Mouse (Mus musculus): ENCODE results near the gene Olfr332.
"Not testable (repeated sequence)": the region's sequence is repeated elsewhere in the genome, so short reads cannot be mapped to it uniquely, and the experiment has no call there.

Olfr332 gene

GRCm38 (mm10) chr11:58492455-58492854 is at the start of gene Olfr332:
TSS of gene Olfr332 (minus strand) at chr11:58492555.
- no peak for DNase-seq (ENCODE audit: low read depth, low spot score)

- not testable (repeated sequence) for DNase-seq (ENCODE audit: low read depth, low spot score)
Observed at GRCm38 (mm10) chr11:58534736-58535135, 42.4 kb upstream of the Olfr332 start, which contains the start of gene Olfr330. TSS of gene Olfr330 (minus strand) at chr11:58534836.

DNA sequence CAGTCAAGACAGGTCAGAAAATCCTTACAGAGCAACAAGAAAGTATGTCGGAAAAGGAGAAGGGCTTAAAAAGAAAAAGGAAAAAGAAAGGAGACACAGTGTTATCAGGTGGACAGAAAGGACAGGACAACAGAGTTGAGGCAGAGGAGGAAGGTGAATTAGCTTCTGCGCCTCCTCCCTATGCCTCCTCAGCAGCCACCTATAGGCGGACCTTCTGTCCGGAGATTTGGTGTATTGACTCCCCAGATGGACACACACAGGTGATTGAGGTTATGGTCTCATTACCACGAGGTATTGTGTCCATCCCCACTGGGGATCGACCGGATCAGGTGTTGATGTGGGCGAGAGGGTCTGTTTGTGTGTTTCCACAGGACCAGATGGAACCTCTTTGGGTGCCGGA is 27.4 kb upstream of the Olfr332 start:
- not testable (repeated sequence) for DNase-seq (ENCODE audit: low read depth, low spot score)

GRCm38 (mm10) chr11:58518916-58519315 is 26.6 kb upstream of the Olfr332 start:
- not testable (repeated sequence) for DNase-seq (ENCODE audit: low read depth, low spot score)

DNA sequence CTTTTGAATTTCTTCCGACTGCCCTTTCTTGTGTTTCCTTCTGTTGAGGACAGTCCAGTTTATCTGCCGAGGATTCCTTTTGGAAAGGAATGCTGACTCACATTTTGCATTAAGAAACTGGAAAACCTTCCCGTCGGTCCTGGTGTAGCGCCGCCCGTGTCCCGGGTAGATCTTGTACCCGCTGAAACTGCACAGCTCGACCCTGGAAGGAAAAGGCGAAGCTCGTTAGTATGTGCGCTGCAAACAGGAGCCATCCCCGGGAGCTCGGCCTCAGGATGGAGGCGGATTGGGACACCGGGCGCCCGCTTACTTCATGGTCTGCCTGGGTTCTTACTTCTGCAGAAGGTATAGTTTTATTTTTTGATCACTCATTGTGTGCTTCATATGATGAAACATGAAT is 16.7 kb upstream of the Olfr332 start:
- DNase-seq (ENCODE audit: low read depth, low spot score) = not testable (repeated sequence)

DNA sequence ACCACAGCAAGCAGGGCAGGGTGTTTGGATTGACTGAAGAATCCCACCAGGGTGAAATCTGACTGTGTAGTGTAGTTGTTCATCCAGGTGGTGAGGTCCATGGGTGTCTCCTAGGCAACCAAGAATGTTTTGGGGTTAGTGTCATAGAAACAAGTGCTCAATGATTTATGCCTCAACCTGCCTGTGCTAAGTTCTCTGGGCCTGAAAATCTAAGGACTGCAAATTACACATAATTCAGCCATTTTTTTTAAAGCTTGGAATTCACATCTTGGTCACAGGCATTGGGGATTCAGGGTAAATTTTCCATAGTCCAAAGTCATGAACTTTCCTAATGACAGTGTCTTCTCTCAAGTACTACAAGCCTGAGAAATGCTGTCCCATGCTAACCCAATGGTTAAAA is 10.1 kb upstream of the Olfr332 start, which contains the start of gene Olfr331:
TSS of gene Olfr331 (minus strand) at position 101 of the 400 bp plus-strand sequence.
- DNase-seq (ENCODE audit: low read depth, low spot score) = not testable (repeated sequence)

DNA sequence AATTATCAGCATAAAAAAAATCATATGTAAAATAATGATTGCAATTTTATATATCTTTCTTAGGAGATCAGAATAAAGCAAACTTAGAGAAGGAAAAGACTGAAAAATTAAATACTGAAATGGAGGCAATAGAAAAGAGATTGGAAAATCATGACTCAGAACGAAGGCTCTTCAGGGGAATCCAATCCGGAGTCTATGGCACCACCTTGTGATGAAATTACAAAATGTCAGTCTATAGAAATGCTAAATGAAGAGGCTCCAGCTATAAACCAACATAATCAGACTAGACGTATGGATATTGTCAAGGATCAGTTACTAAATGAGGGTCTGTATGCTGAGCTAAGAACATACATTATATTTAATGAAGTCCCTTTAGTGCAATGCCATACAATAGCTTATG is 6.9 kb upstream of the Olfr332 start:
- DNase-seq (ENCODE audit: low read depth, low spot score) = no peak

DNA sequence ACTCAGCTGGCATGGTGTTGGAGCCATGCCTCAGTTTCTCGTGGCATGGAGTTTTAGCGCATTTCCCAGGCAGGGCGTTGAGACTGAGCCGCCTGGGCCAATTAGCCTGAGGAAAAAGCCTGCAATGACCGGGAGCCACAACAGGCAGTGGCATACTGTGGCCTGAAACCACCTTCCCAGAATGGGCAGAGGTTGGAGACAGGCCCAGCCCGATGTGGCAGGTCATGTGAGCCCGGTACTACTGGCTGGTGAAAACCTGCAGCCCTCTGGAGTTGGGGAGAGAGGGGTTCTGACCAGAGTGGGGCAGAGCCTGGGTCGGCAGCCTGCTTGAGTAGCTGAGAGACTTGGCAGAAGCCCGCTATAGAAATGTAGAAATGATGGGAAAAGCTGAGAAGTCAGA is 6.4 kb upstream of the Olfr332 start:
- DNase-seq (ENCODE audit: low read depth, low spot score) = no peak

- no peak for DNase-seq (ENCODE audit: low read depth, low spot score)
Observed at GRCm38 (mm10) chr11:58462170-58462569, 30.2 kb downstream of the Olfr332 start, which contains the start of gene Olfr30. TSS of gene Olfr30 (minus strand) at chr11:58462270.

DNA sequence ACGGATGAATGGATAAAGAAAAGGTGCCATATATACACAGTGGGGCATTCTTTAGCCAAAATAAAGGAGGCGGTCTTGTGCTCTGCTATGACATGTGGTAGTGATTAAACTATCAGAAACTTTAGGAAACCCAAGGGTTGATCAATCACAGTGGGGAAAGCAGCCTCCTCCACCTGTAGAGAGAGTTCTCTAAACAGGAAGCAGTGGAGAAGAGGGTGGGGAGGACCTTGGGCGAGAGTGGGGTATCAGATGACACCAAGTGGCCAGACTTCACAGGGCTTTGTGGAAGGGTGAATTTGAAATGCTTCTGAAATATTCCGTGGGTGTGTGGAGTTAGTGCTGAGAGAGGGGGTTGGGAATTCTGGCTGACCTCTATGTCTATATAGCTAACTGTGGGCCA is 38.8 kb downstream of the Olfr332 start:
- DNase-seq (ENCODE audit: low read depth, low spot score) = no peak

DNA sequence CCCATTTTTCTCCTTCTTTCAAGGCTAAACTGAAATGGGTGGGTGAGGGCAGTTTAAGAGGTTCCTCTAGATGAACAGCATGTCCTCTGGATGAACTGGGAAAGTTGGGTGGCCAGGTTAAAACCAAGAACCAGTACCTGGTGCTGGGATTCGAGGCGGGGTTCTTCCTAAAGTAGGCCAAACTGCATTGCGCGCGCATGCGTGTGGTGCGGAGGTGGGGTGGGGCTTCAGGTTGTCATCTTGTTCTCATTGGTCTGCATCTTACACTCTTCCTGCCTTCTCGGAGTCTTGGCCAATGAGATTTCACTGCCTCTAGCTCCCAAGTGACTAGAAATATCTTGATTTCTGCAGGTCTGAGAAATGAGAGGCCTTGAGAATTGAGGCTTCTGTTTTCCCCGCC is 39.6 kb downstream of the Olfr332 start, which contains the start of gene Lypd9:
TSS of gene Lypd9 (minus strand) at position 165 of the 400 bp plus-strand sequence.
- no peak for DNase-seq (ENCODE audit: low read depth, low spot score)

All from c-Kit-negative CD71-positive TER-119-positive erythroid progenitor cells, embryonic 14.5 days (primary cell).